Mouse (Mus musculus): ENCODE results near the gene Cc2d1b.
A peak's percentile ranks its signal among the peaks of the same experiment; 100 is the strongest.

Gene Cc2d1b

DNA sequence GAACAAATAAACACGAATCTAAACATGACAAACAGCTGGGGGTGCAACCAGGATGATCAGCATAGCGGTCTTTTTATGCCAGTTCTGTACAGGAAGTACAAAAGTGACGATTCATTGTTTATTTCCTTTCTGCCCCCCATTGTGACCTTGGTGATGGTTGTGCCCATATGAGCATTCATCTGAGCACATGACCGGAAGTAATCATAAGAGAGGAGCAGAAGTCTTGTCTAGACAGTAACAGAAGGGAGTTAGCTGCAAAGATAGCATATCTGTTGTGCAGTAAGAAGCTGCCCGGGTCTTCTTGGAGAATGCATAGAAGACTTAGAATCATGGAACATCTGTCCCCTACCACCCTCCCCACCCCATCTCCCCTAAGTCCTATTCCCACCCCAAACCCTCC lies 19.0 kb downstream of the Cc2d1b start:
- no peak for DNase-seq (ENCODE audit: low read depth, low spot score)

DNA sequence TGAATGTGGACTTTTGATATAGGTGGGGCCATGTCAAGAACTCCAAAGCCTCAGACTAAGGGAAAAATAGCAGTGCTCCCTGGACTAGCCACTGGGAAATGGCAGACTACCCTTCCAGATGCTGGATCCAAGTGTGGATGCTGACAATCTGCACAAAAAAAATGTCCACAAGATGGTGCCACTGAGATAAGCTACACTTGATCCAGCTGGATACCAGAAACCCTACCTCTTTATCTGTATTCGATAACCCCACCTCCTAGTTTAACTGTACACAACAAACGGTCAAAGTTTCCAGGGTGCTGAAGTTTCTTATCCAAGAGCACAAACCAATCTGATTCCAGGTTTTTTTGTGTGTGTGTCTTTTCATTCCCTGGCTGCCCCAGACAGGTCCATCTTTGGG lies 44.7 kb downstream of the Cc2d1b start:
- DNase-seq (ENCODE audit: low read depth, low spot score): peak; percentile 31

Data from mesoderm, embryonic 11.5 days (tissue).